Mouse (Mus musculus) layer of hippocampus, adult 18-20 months (tissue): Measurements from ENCODE around the gene Myo18b. TPM values are rescaled to one million over a fixed set of nuclear protein-coding genes. Genes with fewer than 3 reads are reported as not detected.

Source experiments
- DNase-seq, 2 experiments: peaks; one replicate each; pipeline ENCODE4 v3.0.0; 2022; ENCODE audit warnings: low spot score in 2 of 2
- total RNA-seq, 2 experiments: library from RNA; stranded (reverse); gene quantifications; 2 replicates each; pipeline ENCODE4 v1.2.3; 2021

Myo18b gene
- total RNA-seq, 2 experiments from 2014 or later: 1.1 to 1.3 TPM

DNA sequence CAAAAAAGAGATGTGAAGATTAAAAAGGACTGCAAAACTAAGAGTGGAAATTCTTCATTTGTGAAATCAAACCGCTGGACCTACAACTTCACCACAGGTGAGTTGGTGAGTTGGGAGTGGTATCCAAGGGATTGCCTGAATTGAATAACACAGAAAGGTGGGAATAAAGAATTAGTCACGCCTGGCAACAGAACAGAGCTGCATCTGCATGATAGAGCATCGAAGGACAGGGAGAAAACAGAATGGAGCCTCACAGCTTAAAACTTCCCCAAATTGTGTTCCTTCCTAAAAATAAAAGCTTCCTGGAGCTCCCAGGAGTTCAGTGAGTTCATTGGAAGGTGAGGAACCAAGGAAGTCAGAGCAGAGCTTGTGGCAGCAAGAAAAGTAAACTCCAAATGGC lies 73.7 kb downstream of the Myo18b start:
- no peak for DNase-seq

DNA sequence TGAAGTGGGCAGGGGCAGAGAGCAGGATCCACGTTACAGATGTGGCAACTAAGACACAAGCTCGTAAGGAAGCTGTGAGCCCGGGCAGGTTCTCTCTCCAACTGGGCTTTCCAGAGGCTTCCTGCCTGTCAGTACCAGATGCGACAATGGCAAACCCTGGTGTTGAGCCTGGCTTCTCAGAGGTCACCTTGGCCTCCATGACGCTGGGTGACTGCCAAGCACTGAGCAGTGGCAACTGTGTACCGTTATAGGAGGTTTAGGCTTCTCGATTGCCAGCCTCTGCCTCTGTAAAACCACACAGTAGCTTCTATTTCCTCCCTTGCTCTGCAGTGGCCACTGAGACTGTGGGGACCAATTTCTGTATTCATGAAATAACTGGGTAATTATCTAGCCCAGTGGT lies 81.1 kb downstream of the Myo18b start:
- no peak for DNase-seq

DNA sequence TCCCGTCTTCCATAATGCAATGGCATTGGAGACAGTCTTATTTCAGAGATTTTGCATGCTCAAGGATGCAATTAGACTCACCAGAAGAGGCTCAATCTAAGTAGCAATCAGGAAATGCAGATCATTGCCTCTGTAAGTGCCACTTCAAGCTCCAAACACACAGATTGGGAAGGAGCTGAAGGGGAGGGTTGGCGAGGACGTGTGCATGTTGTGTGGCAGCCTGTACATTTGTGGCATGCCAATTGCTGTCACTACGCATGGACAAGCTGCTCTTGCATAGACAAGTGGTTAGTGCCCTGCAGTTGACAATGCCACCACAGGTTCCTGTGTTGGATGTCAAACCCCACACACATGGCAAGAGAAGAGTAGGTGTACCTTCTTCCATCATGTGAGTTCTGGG lies 88.5 kb downstream of the Myo18b start:
- DNase-seq: peak in 1 of 2 experiments; percentile 18

DNA sequence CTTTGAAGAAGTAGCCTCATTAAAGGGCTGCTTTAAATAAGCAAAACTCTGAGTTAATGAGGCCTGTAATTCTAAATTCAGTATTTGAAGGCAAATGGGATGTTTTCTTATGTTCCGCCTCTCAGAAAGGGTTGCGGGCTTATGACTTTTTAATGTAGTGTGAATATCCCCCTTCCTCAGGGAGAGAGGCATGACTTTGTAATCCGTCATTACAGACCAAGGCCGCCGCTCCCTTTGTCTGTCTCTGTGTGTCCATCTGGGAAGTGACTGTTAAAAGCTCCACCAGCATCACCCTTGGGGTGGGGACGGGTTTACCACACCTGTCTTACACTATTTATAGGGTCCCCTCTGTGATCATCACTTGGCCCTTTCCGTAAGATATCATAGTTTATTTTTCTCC lies 100.1 kb downstream of the Myo18b start:
- DNase-seq: no peak

DNA sequence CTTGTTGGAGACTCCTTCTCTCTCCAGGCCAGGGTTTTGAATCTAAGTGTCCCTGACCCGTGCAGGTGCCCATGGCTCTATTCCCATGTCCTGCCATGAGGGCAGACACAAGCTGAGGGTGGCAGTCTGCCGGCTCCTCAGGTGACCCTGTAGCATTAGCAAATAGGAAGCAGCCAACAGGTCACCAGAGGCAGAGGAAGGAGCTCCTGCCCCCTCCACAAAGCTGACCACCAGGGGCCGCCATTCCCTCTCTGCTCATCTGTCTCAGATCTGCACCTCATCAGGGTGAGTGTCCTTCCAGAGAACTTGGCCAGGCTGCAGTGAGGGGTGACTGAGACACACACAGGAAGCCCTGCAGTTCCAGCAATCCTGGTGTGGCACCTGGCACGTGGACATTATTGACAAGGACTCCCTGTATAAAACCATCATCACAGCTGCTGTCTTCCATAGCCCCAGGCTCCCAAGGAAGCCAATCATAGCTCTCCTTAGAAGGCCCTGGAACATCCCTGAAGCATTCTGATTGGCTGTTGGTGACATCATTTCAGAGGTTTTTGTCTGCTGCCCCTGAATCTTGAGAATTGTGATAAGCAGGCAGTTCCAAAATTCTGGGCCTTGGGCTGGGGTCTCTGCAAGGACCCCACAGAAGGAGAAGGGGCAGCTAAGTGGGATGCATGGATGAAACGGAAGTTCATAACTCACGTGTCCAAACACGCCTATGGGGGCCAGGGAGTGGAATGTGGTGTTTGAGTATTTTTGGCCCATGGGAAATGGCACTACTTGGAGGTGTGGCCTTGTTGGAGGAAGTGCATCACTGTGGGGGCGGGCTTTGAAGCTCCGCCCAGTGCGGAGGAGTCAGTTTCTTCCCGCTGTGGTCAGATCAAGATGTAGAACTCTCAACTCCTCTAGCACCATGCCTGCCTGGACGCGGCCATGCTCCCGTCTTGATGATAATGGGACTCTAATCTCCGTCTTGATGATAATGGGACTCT lies 104.1 kb downstream of the Myo18b start:
- DNase-seq: no peak

DNA sequence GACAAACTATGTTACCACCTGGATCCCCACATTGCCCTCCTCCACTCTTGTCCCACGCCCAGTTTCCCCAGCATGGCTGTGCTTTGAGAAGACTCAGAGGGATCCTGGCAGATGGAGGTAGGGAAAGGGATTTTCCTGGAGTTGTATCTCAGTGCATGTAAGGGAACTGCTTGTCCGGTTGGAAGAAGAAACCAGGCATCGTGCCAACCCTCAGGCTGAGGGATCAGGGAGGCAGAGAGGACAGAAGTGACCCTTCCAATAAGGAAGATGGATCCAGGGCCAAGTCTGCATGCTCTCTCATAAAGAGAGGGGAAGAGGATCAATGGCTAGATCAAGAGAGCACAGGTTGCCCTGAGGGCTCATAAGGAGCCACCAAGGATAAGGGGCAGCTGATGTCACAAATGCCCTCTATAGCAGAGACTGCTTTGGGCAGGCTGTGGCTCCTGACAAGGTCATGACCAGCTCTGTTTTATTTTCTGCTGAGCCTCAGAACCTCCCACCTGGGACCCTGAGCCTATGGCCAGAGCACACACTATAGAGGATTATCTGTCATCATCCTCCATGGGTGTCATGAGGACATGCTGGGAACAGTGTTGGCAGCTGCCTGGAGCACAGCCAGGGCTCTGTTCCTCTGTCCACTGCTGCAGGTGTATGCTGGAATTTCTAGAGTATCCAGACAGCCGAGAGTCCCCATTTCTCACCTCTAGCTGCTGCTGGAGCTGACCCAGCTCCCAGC lies 105.6 kb downstream of the Myo18b start:
- DNase-seq: no peak

DNA sequence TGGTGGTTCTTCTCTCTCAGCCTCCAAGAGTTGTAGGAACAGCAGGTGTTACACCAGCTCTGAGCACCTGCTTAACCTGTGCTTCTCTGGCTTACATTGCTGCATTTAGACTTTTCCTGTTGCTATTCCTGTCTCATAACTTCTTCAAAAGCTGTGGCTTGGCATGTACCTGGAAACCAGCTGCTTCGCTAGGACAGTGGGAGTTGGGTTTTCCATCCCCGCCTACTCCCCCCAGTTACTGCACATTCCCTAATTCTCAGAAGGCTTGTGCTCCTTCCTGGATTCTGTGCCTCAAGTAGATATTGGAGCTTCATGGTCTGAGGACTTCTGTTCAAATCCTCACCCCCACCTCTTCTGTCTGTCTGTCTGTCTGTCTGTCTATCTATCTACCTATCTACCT lies 107.7 kb downstream of the Myo18b start:
- no peak for DNase-seq

DNA sequence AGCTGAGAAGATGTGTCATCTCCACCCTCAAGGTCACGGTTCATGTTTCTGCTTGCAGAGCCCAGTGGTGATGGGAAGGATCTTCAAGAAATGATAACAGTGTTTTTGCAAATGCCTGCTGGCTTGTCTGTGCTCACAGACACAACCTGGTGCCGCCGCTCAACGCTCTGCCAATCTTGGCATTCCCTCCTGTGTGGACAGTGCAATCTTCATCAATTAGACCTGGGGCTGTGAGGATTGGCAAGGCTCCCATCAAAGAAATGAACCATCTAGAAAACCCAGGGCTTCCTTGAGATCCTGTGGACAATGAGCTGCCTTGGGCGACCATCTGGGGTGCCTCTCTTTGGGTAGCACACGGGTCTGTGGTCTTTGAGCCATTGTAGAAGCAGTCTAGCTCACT lies 109.4 kb downstream of the Myo18b start:
- DNase-seq: no peak

DNA sequence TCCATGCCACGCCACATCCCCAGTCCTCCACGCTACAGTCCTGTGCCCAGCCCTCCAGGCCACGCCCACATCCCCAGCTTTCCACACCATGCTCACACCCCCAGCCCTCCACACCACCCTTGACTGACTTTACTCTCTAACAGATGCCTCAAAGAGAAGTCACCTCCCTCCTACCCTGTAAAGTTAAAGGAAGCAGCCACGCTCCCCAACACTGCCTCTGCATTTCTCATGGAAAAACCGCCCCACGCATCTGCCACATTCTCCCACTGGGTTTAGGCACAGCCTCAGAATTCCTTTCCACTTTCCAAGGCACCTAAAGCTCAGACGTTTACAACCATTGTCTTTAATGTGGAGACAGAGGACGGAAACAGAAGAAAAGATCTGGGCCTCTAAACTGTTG lies 110.1 kb downstream of the Myo18b start:
- peak in 1 of 2 experiments; percentile 29 for DNase-seq

DNA sequence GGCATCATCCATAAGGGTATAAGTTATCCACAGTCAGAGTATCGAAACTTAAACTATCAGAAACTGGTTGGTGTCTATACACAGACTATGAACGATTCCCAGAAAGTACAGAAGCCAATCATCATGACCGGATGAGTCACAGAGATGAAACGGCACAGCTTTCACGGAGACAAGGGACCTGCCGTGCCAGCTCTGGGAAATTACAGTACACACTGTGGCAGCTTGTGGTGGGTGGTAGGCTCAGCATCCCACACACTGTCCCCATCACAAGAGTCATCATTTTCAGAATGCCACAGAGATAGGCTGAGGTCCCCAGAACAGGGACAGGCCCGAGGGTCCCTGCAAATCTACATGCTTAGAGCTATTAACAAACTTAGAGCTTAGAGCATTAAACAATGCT lies 114.4 kb downstream of the Myo18b start:
- peak; percentile 78 to 93 for DNase-seq

DNA sequence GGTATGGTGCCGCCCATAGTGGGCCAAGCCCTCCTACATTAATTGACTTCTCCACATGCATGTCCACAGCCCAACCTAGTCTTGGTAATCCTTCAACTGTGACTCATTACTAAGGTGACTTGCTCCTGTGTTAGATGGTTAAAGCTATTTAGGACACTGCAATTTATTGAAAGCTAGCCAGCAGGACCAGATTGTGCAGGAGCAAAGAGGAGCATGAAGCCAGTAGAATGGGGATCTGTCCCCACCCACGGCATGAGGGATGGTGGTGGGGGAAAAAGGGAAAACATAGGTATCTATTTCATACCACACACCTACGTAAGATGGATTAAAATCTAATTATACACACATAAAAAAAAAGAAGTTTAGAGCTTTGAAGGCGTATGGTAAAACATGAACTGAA lies 114.9 kb downstream of the Myo18b start:
- DNase-seq: peak in 1 of 2 experiments; percentile 55

DNA sequence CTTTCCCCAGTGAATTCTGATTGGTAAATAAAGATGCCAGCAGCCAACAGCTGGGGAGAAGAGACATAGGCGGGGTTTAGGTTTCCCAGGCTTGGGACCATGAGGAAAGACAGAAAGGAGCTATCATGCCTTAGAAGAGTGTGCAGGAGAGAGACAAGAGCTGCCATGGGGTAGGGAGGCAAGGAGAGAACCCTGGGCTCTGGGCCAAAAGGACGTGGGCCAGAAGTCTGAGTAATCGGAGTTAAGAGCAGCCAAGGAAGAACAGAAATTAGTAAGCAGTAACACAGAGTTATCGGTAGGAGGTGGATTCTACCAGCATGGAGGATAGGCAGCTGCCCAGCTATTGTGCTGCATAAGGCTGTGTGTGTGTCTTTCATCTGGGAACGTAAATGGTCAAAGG lies 115.8 kb downstream of the Myo18b start:
- peak; percentile 56 to 72 for DNase-seq

DNA sequence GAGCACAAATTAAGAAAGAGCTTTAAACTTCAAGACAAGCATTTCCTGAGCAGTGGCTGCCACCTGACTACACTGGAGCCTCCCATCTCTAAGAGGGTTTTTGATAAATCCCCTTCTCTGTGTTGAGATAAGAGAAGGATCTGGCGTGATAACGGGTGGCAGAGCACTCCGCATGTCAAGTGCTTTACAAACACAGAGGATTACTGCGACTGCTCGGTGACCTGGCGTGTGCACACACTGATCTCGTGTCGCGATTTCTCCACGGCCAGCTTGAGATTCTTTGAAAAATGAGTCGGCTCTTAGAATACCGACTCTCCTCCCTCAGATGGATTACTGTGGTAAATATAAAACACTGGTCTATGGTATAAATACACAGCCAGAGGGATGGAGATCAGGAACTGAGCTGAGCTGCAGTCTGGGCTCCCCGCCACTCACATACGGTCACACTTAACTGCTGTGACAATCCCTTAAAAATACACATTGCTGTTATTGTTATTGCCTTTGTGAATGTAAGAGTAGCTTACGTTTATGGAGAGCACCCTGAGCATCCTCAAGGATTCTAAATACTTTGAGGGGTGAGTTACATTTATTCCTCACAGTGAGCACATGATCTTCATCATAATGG lies 119.3 kb downstream of the Myo18b start:
- peak in 1 of 2 experiments; percentile 29 for DNase-seq

DNA sequence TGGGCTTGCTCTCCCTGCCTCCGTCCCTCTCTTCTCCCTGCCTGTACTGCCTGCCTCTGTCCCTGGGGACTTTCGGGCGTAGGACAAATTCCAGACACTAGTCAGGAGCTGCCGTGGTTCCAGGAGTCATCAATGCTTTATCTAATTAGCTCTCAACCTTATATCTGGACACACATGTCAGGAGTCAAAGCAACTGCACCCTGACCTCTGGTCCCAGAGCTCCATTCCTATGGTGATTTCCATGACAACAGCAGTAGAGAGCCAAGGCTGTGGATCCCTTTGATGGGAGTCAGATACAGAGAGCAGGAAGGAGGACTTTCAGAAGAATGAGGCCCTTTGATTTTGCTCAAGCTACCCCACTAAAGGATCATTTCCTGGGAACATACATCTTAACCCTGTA lies 122.7 kb downstream of the Myo18b start:
- no peak for DNase-seq

DNA sequence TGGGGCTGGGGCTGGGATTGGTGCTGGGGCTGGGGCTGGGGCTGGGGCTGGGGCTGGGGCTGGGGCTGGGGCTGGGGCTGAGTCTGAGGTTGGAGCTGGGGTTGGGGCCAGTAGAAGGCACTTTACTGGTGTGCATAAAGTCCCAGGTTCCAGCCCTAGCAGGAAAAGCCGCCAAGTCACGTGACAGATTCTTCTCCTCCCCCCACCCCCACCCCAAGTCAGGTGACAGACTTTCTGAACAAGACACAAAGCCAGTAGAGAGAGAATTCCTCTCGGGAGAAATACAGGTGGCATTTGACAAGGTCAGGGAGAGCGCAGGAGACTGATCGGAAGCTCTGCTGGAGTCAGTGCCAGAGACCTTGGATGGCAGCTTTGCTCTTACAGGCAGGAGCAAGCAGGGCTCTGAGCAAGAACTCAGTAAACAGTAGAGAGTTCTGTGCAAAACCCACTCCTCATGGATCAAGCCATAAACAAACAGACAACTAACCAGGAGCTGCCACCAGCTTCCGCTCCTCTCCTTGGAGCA lies 124.7 kb downstream of the Myo18b start:
- DNase-seq: no peak

DNA sequence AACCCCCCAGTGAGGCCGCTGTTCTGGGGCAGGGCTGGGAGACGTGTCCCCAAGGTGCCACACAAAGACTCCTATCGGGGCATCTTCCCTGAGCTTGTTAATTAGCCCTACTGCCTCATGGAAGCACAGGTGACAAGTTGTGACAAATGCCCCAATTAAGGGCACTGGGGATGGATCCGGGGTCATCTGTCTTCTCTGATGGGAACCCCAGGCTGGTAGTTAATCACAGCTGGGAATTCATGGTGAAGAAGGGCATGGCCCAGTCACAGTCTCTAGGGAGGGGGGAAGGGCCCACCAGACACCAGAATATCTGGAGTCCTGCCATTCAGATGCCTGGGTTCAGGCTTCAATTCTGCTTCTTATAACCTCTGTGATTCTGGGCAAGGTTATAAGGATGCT lies 126.4 kb downstream of the Myo18b start:
- DNase-seq: no peak

DNA sequence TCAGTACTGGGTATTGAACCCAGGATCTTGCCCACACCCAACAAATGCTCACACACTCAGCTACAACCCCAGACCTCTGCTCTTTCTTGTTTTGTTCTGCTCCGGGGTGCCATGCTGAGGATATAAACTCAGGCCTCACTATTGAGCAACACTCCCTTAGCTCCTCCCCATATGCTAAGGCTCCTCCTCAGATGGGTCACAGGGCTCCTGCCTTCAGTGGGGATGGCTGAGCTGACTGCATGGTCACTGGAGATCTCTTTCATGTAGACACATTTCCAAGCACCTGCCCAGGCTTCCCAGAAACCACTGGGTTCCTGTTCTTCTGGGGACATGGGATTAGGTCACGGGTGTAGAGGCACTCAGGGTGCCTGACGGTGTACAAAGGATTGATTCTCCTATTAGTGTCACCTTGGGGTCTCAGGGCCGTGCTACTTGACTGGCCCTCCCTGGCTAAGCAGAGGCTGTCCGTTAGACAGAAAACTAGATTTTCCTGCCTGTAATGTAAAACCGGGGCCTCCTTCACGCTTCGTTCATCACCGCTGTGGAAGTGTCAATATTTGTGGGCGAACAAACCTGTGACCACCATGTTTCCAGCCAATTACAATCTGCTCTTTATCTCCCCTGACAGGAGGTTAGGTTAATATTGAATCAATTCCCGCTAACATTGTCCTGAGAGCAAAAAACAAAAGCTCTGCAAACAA lies 127.0 kb downstream of the Myo18b start:
- no peak for DNase-seq

DNA sequence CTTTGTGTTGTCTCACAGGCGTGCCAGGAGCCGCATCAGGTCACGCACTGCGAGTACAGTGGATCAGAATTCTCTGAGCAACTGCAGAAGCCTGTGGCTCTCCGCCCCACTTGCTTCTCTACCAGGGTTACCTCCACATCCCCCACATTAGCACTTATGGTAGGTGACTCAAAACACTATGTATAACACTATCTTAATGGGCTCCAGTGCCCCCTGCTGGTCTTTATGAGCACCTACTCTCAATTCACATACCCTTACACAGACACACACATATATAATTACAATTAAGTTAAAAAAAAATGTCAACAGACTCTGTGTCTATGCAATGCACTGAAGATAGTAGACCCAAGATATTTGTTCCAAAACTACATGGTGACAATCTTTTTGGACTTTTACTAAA lies 127.6 kb downstream of the Myo18b start:
- no peak for DNase-seq

DNA sequence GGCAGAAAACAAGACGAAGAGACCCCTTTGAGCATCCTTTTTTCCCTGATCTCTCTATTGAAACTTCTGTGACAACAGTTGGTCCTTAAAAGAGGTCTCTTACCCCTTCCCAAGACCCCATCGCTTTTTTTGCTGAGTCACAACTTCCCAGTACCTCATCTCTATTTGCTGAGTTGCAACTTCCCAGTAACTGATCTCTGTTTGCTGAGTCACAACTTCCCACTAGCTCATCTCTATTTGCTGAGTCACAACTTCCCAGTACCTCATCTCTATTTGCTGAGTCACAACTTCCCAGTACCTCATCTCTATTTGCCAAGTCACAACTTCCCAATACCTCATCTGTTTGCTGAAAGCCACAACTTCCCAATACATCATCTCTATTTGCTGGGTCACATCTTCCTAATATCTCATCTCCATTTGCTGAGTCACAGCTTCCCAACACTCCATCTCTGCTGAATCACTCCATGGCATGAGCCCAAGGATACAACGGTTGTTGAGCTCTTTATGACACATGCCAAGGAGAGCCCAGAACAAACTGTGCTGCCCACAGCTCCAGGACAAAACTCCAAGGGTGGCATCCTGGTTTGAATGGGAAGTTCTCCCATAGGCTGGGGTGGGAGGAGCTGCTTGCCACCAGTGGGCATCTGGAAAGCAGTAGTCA lies 134.6 kb downstream of the Myo18b start:
- no peak for DNase-seq

DNA sequence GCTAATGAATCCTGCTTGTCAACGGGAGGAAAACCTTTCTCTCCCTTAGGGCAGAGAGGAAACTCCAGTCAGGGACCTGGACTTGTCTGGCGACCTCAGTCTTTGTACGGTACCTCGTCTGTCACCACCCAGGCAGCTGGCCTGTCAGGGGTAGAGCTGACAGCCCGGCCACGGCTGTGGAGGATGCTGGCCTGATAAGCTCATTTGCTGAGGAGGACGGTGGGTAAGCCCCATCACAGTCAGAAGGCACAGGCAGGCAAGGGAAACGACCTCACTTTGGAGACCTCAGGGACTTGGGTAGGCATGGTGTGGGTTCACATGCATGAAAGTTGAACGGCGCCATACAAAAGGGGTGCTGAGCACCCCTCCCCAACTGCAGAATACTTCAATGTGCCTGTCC lies 140.6 kb downstream of the Myo18b start:
- DNase-seq: no peak
